In genomic region chr17:34915410-34915831, GRCm38 (mm10) we compare ENCODE assay signal across 9 mouse cellular contexts. TPM values are rescaled to one million over a fixed set of nuclear protein-coding genes. Genes with fewer than 3 reads are reported as not detected.
DNase-seq lines count a peak whose midpoint lies in the region; ATAC-seq and TF ChIP-seq lines count a peak whose summit lies in the region.
"Had no signal": no experiment of that assay in that cellular context is flagged by ENCODE, and none has a peak within 500 bp of the region (broad histone marks: within the 10 kb centered on the region; RNA-seq: fewer than 3 reads in every experiment).

No protein-coding gene starts in this region.

- WGBS in midbrain, embryonic 10.5 days: 20% methylated on average over 11 of the region's 11 CpGs
- 22% methylated on average over 11 of the region's 11 CpGs for WGBS in midbrain, embryonic 15.5 days
- WGBS in embryonic facial prominence, embryonic 13.5 days: 15% methylated on average over 11 of the region's 11 CpGs
- WGBS in limb, embryonic 14.5 days: 13% methylated on average over 11 of the region's 11 CpGs

- H3K27ac ChIP-seq in midbrain, embryonic 10.5 days (replicated peaks): 0 out of 2 replicates have a peak overlapping the region, but pooled peaks have one; percentile 47
- no peak overlapping the region for H3K27ac ChIP-seq in midbrain, embryonic 15.5 days
- peak overlapping the region; percentile 33; the same call in 1 of the 2 replicates for H3K27ac ChIP-seq in embryonic facial prominence, embryonic 13.5 days
- no peak overlapping the region for H3K27ac ChIP-seq in limb, embryonic 14.5 days (replicated peaks; ENCODE audit: low read depth, low read length)
- H3K27ac ChIP-seq: neural tube, embryonic 13.5 days had no signal

- no peak overlapping the region for H3K9ac ChIP-seq in midbrain, embryonic 15.5 days
- peak overlapping the region; percentile 44; the same call in 1 of the 2 replicates for H3K9ac ChIP-seq in embryonic facial prominence, embryonic 13.5 days
- 0 out of 2 replicates have a peak overlapping the region, but pooled peaks have one; percentile 25 for H3K9ac ChIP-seq in limb, embryonic 14.5 days (ENCODE audit: low read depth, low read length, severe bottlenecking)

- H3K36me3 ChIP-seq in midbrain, embryonic 10.5 days: peaks cover 40% of the 10 kb centered on the region
- peaks cover 34% of the 10 kb centered on the region for H3K36me3 ChIP-seq in midbrain, embryonic 15.5 days (replicated peaks)
- peaks cover 36% of the 10 kb centered on the region for H3K36me3 ChIP-seq in embryonic facial prominence, embryonic 13.5 days
- peaks cover 36% of the 10 kb centered on the region for H3K36me3 ChIP-seq in limb, embryonic 14.5 days (ENCODE audit: control insufficient read depth, insufficient read depth, low read length)

- H3K27me3 ChIP-seq in midbrain, embryonic 10.5 days (ENCODE audit: low read depth, poor library complexity, severe bottlenecking): no peaks in the 10 kb centered on the region
- no peaks in the 10 kb centered on the region for H3K27me3 ChIP-seq in midbrain, embryonic 15.5 days (replicated peaks)
- no peaks in the 10 kb centered on the region for H3K27me3 ChIP-seq in embryonic facial prominence, embryonic 13.5 days
- no peaks in the 10 kb centered on the region for H3K27me3 ChIP-seq in limb, embryonic 14.5 days (ENCODE audit: control insufficient read depth, insufficient read depth, low read length)
- H3K27me3 ChIP-seq: neural tube, embryonic 13.5 days had no signal

- H3K4me1 ChIP-seq in midbrain, embryonic 10.5 days: peaks cover 17% of the 10 kb centered on the region
- no peaks in the 10 kb centered on the region for H3K4me1 ChIP-seq in midbrain, embryonic 15.5 days
- peaks cover 10% of the 10 kb centered on the region for H3K4me1 ChIP-seq in embryonic facial prominence, embryonic 13.5 days
- no peaks in the 10 kb centered on the region; the same call in 1 of the 2 replicates for H3K4me1 ChIP-seq in limb, embryonic 14.5 days (ENCODE audit: control insufficient read depth, insufficient read depth, low read length)
- H3K4me1 ChIP-seq: neural tube, embryonic 13.5 days had no signal

- DNase-seq in midbrain, embryonic 10.5 days (ENCODE audit: low spot score): no peak
- DNase-seq in limb, embryonic 14.5 days (ENCODE audit: low spot score): peak; percentile 29
- peak; percentile 35 for DNase-seq in retina, postnatal 1 day
- DNase-seq in spleen, adult 18-20 months: no peak
- DNase-seq in layer of hippocampus, adult 11-12 months (ENCODE audit: low spot score): no peak
- DNase-seq in cerebellum, adult 8-10 months: no peak

- ATAC-seq in midbrain, embryonic 15.5 days (replicated peaks): no peak
- no peak for ATAC-seq in embryonic facial prominence, embryonic 13.5 days (ENCODE audit: insufficient number of reproducible peaks, insufficient read depth, low FRiP score, low TSS enrichment, low read depth)
- no peak for ATAC-seq in limb, embryonic 14.5 days (ENCODE audit: low FRiP score, low read depth)

- H3K4me3 ChIP-seq in midbrain, embryonic 10.5 days: peak overlapping the region; percentile 23
- H3K4me3 ChIP-seq in midbrain, embryonic 15.5 days: no peak overlapping the region
- no peak overlapping the region for H3K4me3 ChIP-seq in embryonic facial prominence, embryonic 13.5 days
- no peak overlapping the region for H3K4me3 ChIP-seq in limb, embryonic 14.5 days (replicated peaks; ENCODE audit: low read length)
- H3K4me3 ChIP-seq: neural tube, embryonic 13.5 days had no signal

- H3K4me2 ChIP-seq in midbrain, embryonic 15.5 days: no peak overlapping the region
- no peak overlapping the region for H3K4me2 ChIP-seq in embryonic facial prominence, embryonic 13.5 days
- H3K4me2 ChIP-seq in limb, embryonic 14.5 days (replicated peaks; ENCODE audit: low read depth, low read length, severe bottlenecking): no peak overlapping the region
- H3K4me2 ChIP-seq: neural tube, embryonic 13.5 days had no signal

- no peaks in the 10 kb centered on the region for H3K9me3 ChIP-seq in midbrain, embryonic 10.5 days (replicated peaks)
- no peaks in the 10 kb centered on the region for H3K9me3 ChIP-seq in midbrain, embryonic 15.5 days
- no peaks in the 10 kb centered on the region for H3K9me3 ChIP-seq in embryonic facial prominence, embryonic 13.5 days
- no peaks in the 10 kb centered on the region for H3K9me3 ChIP-seq in limb, embryonic 14.5 days (ENCODE audit: control insufficient read depth, low read length)
- H3K9me3 ChIP-seq: neural tube, embryonic 13.5 days had no signal

- no peak for TF ChIP-seq POLR2A in limb, embryonic 14.5 days (IDR thresholded peaks at IDR 0.05; ENCODE audit: borderline replicate concordance, extremely low read depth, insufficient read depth, insufficient read length)

RNA-seq across cellular contexts. Expression of gene Slc44a4, which starts 1.2 kb away (rescaled TPM):
- not detected in 2 replicates for polyA plus RNA-seq in midbrain, embryonic 10.5 days (2016; fragmentation: Nextera tagmentation; extraction: Ambion mirVana)
- not detected in 2 replicates for polyA plus RNA-seq in midbrain, embryonic 15.5 days (2015; fragmentation: Nextera tagmentation; extraction: Ambion mirVana)
- polyA plus RNA-seq in embryonic facial prominence, embryonic 13.5 days (2015; fragmentation: Nextera tagmentation; extraction: Ambion mirVana): 0.24 and 0.83 TPM in 2 replicates
- polyA plus RNA-seq in limb, embryonic 14.5 days (2012; rRNA removed): 0.09 and 0.10 TPM in 2 replicates
- not detected in 2 replicates for polyA plus RNA-seq in limb, embryonic 14.5 days (2014; fragmentation: Nextera tagmentation; extraction: Ambion mirVana)
- polyA plus RNA-seq: neural tube, embryonic 13.5 days had no signal

RNA-seq across cellular contexts. Expression of gene Neu1, which starts 15.6 kb away (rescaled TPM):
- 16.1 and 19.2 TPM in 2 replicates for polyA plus RNA-seq in midbrain, embryonic 10.5 days (2016; fragmentation: Nextera tagmentation; extraction: Ambion mirVana)
- 36.1 and 41.1 TPM in 2 replicates for polyA plus RNA-seq in midbrain, embryonic 15.5 days (2015; fragmentation: Nextera tagmentation; extraction: Ambion mirVana)
- 18.8 and 20.3 TPM in 2 replicates for polyA plus RNA-seq in embryonic facial prominence, embryonic 13.5 days (2015; fragmentation: Nextera tagmentation; extraction: Ambion mirVana)
- polyA plus RNA-seq in limb, embryonic 14.5 days (2012; rRNA removed): 19.3 and 26.5 TPM in 2 replicates
- 18.2 and 18.4 TPM in 2 replicates for polyA plus RNA-seq in limb, embryonic 14.5 days (2014; fragmentation: Nextera tagmentation; extraction: Ambion mirVana)

RNA-seq across cellular contexts. Expression of gene Ehmt2, which starts 17.2 kb away (rescaled TPM):
- 88.0 and 91.9 TPM in 2 replicates for polyA plus RNA-seq in midbrain, embryonic 10.5 days (2016; fragmentation: Nextera tagmentation; extraction: Ambion mirVana)
- 113 and 119 TPM in 2 replicates for polyA plus RNA-seq in midbrain, embryonic 15.5 days (2015; fragmentation: Nextera tagmentation; extraction: Ambion mirVana)
- 98.5 and 100 TPM in 2 replicates for polyA plus RNA-seq in embryonic facial prominence, embryonic 13.5 days (2015; fragmentation: Nextera tagmentation; extraction: Ambion mirVana)
- 232 and 297 TPM in 2 replicates for polyA plus RNA-seq in limb, embryonic 14.5 days (2012; rRNA removed)
- 72.8 and 80.6 TPM in 2 replicates for polyA plus RNA-seq in limb, embryonic 14.5 days (2014; fragmentation: Nextera tagmentation; extraction: Ambion mirVana)

RNA-seq across cellular contexts. Expression of gene C2, which starts 17.4 kb away (rescaled TPM):
- 1.3 TPM in 2 replicates for polyA plus RNA-seq in midbrain, embryonic 10.5 days (2016; fragmentation: Nextera tagmentation; extraction: Ambion mirVana)
- 2.1 and 3.1 TPM in 2 replicates for polyA plus RNA-seq in midbrain, embryonic 15.5 days (2015; fragmentation: Nextera tagmentation; extraction: Ambion mirVana)
- 2.7 and 3.2 TPM in 2 replicates for polyA plus RNA-seq in embryonic facial prominence, embryonic 13.5 days (2015; fragmentation: Nextera tagmentation; extraction: Ambion mirVana)
- 4.7 and 5.1 TPM in 2 replicates for polyA plus RNA-seq in limb, embryonic 14.5 days (2012; rRNA removed)
- polyA plus RNA-seq in limb, embryonic 14.5 days (2014; fragmentation: Nextera tagmentation; extraction: Ambion mirVana): 3.9 and 4.9 TPM in 2 replicates

RNA-seq across cellular contexts. Expression of gene Gm20547, which starts 33.6 kb away (rescaled TPM):
- polyA plus RNA-seq in midbrain, embryonic 10.5 days (2016; fragmentation: Nextera tagmentation; extraction: Ambion mirVana): 0.07 TPM in 1 of 2 replicates, not detected in the other
- polyA plus RNA-seq in midbrain, embryonic 15.5 days (2015; fragmentation: Nextera tagmentation; extraction: Ambion mirVana): 0.18 TPM in 1 of 2 replicates, not detected in the other
- polyA plus RNA-seq in embryonic facial prominence, embryonic 13.5 days (2015; fragmentation: Nextera tagmentation; extraction: Ambion mirVana): not detected in 2 replicates
- not detected in 2 replicates for polyA plus RNA-seq in limb, embryonic 14.5 days (2012; rRNA removed)
- not detected in 2 replicates for polyA plus RNA-seq in limb, embryonic 14.5 days (2014; fragmentation: Nextera tagmentation; extraction: Ambion mirVana)
- polyA plus RNA-seq: neural tube, embryonic 13.5 days had no signal

Comparison
In these comparisons a context has a peak if more than half of its experiments do, and no peak if none do; other contexts are left out.
1. H3K27ac ChIP-seq: peak in midbrain, embryonic 10.5 days (single experiment) and embryonic facial prominence, embryonic 13.5 days (single experiment); none in midbrain, embryonic 15.5 days (single experiment) and limb, embryonic 14.5 days (single experiment).
2. DNase-seq: peak in limb, embryonic 14.5 days (single experiment) and retina, postnatal 1 day (single experiment); none in midbrain, embryonic 10.5 days (single experiment), spleen, adult 18-20 months (0 of 2), layer of hippocampus, adult 11-12 months (single experiment) and cerebellum, adult 8-10 months (single experiment).